Mouse (Mus musculus) heart, embryonic 12.5 days (tissue): ENCODE data around the gene Mrgprf. TPM values are rescaled to one million over a fixed set of nuclear protein-coding genes. Genes with fewer than 3 reads are reported as not detected.

Experiments
- ATAC-seq: fragments of 200-750 bp; cut with Nextera tagmentation; 2 replicates; pipeline ENCODE4 v1.8.0; 2017; ENCODE audit warnings: moderate TSS enrichment, moderate library complexity; ENCODE audit not compliant: insufficient number of reproducible peaks, low FRiP score
- H3K27ac ChIP-seq: fragments of 300-500 bp; sonication (generic); 2 replicates; pipeline ENCODE4 v1.5.1; 2016; ENCODE audit warnings: mild to moderate bottlenecking, moderate library complexity; ENCODE audit not compliant: poor library complexity, severe bottlenecking
- H3K27me3 ChIP-seq: fragments of 300-500 bp; sonication (generic); replicated peaks from 2 replicates; pipeline ENCODE4 v1.6.1; 2016; ENCODE audit warnings: mild to moderate bottlenecking, moderate library complexity
- H3K36me3 ChIP-seq: fragments of 300-500 bp; sonication (generic); 2 replicates; pipeline ENCODE4 v1.6.1; 2016; ENCODE audit warnings: mild to moderate bottlenecking, moderate library complexity
- H3K4me1 ChIP-seq: fragments of 300-500 bp; sonication (generic); replicated peaks from 2 replicates; pipeline ENCODE4 v1.6.1; 2016; ENCODE audit warnings: mild to moderate bottlenecking
- H3K4me2 ChIP-seq: fragments of 300-500 bp; sonication (generic); 2 replicates; pipeline ENCODE4 v1.6.1; 2016; ENCODE audit warnings: mild to moderate bottlenecking, moderate library complexity
- H3K4me3 ChIP-seq: fragments of 300-500 bp; sonication (generic); 2 replicates; pipeline ENCODE4 v1.5.1; 2016; ENCODE audit warnings: mild to moderate bottlenecking
- H3K9ac ChIP-seq: fragments of 300-500 bp; sonication (generic); 2 replicates; pipeline ENCODE4 v1.6.1; 2016; ENCODE audit warnings: mild to moderate bottlenecking, moderate library complexity
- H3K9me3 ChIP-seq: fragments of 300-500 bp; sonication (generic); replicated peaks from 2 replicates; pipeline ENCODE4 v1.6.1; 2016; ENCODE audit warnings: mild to moderate bottlenecking, moderate library complexity
- WGBS: fragments of 180-500 bp; shearing (Covaris S2); methylation state at CpG from one replicate; pipeline ENCODE4 v1.1.7; 2016; 5-methylcytosine and 5-hydroxymethylcytosine counted together
- polyA plus RNA-seq: library from polyadenylated mRNA; unstranded; fragments of >200 nt; fragmentation: Nextera tagmentation; extraction: Ambion mirVana; gene quantifications from 2 replicates; pipeline ENCODE4 v1.2.1, GENCODE M21; 2016

Mrgprf gene
- 0.13 and 0.26 TPM in 2 replicates for polyA plus RNA-seq

GRCm38 (mm10) chr7:145300321-145301007, at the start of gene Mrgprf:
Gene Mrgprf, plus strand, starts transcription at chr7:145300828.
- no peaks in the 10 kb centered on the region for H3K36me3 ChIP-seq
- H3K4me2 ChIP-seq, result no peak within 1 kb of the TSS
- H3K27ac ChIP-seq, result no peak within 1 kb of the TSS
- H3K4me1 ChIP-seq, result peaks cover 5% of the 10 kb centered on the region
- no peak within 1 kb of the TSS for H3K4me3 ChIP-seq
- no peaks in the 10 kb centered on the region for H3K9me3 ChIP-seq
- no peak for ATAC-seq
- 28% methylated on average over 13 of the region's 13 CpGs for WGBS
- H3K27me3 ChIP-seq, result 0 out of 2 replicates have a peak, but pooled peaks cover 8% of the 10 kb centered on the region
- no peak within 1 kb of the TSS for H3K9ac ChIP-seq

- Histone ChIP-seq H3K27me3 (no peaks in the 10 kb centered on the region), H3K36me3 (peaks cover 26% of the 10 kb centered on the region), H3K9me3 (no peaks in the 10 kb centered on the region), H3K27ac (no peak overlapping the region), H3K4me1 (peaks cover 8% of the 10 kb centered on the region), H3K4me3 (no peak overlapping the region), H3K9ac (0 out of 2 replicates have a peak overlapping the region, but pooled peaks have one; percentile 38), H3K4me2 (no peak overlapping the region)
- ATAC-seq, result peak; percentile 43; the same call in 1 of the 2 replicates
- 24% methylated on average over 8 of the region's 8 CpGs for WGBS
Measured at GRCm38 (mm10) chr7:145252715-145253476, 47.7 kb upstream of the Mrgprf start.

GRCm38 (mm10) chr7:145253986-145254630, 46.5 kb upstream of the Mrgprf start:
- ATAC-seq, result no peak
- no peaks in the 10 kb centered on the region for H3K9me3 ChIP-seq
- H3K36me3 ChIP-seq, result peaks cover 33% of the 10 kb centered on the region
- H3K4me2 ChIP-seq, result no peak overlapping the region
- no peak overlapping the region for H3K27ac ChIP-seq
- peaks cover 5% of the 10 kb centered on the region for H3K4me1 ChIP-seq
- H3K27me3 ChIP-seq, result no peaks in the 10 kb centered on the region
- WGBS, result 52% methylated on average over 3 of the region's 3 CpGs
- H3K4me3 ChIP-seq, result no peak overlapping the region
- no peak overlapping the region for H3K9ac ChIP-seq

- H3K4me1 ChIP-seq, result peaks cover 4% of the 10 kb centered on the region
- ATAC-seq, result no peak
- no peak overlapping the region for H3K4me3 ChIP-seq
- H3K4me2 ChIP-seq, result no peak overlapping the region
- peaks cover 45% of the 10 kb centered on the region for H3K36me3 ChIP-seq
- 89% methylated on average over 1 of the region's 1 CpGs for WGBS
- H3K27ac ChIP-seq, result no peak overlapping the region
- H3K27me3 ChIP-seq, result no peaks in the 10 kb centered on the region
- H3K9ac ChIP-seq, result no peak overlapping the region
- H3K9me3 ChIP-seq, result no peaks in the 10 kb centered on the region
Measured at GRCm38 (mm10) chr7:145256092-145256491, 44.5 kb upstream of the Mrgprf start.

- no peaks in the 10 kb centered on the region for H3K9me3 ChIP-seq
- H3K9ac ChIP-seq, result no peak overlapping the region
- no peaks in the 10 kb centered on the region for H3K27me3 ChIP-seq
- ATAC-seq, result no peak
- no peak overlapping the region for H3K4me2 ChIP-seq
- H3K4me1 ChIP-seq, result peaks cover 19% of the 10 kb centered on the region
- WGBS, result 60% methylated on average over 9 of the region's 9 CpGs
- no peak overlapping the region for H3K4me3 ChIP-seq
- H3K27ac ChIP-seq, result no peak overlapping the region
- peaks cover 64% of the 10 kb centered on the region for H3K36me3 ChIP-seq
Measured at GRCm38 (mm10) chr7:145264202-145264601, 36.4 kb upstream of the Mrgprf start.

- peaks cover 70% of the 10 kb centered on the region for H3K36me3 ChIP-seq
- no peak for ATAC-seq
Measured at GRCm38 (mm10) chr7:145266011-145266410, 34.6 kb upstream of the Mrgprf start.

GRCm38 (mm10) chr7:145268890-145269289, 31.7 kb upstream of the Mrgprf start:
- Histone ChIP-seq H3K27me3 (no peaks in the 10 kb centered on the region), H3K4me2 (no peak overlapping the region), H3K4me3 (no peak overlapping the region), H3K4me1 (peaks cover 22% of the 10 kb centered on the region), H3K9ac (no peak overlapping the region), H3K27ac (no peak overlapping the region), H3K9me3 (no peaks in the 10 kb centered on the region; the same call in 1 of the 2 replicates), H3K36me3 (peaks cover 85% of the 10 kb centered on the region)
- ATAC-seq, result no peak
- WGBS, result 84% methylated on average over 7 of the region's 7 CpGs

More at GRCm38 (mm10) chr7:145266011-145266410, 34.6 kb upstream of the Mrgprf start:
- Histone ChIP-seq H3K4me2 (no peak overlapping the region), H3K9ac (no peak overlapping the region), H3K27me3 (no peaks in the 10 kb centered on the region), H3K27ac (no peak overlapping the region), H3K9me3 (no peaks in the 10 kb centered on the region), H3K4me3 (no peak overlapping the region), H3K4me1 (peaks cover 23% of the 10 kb centered on the region)
- 73% methylated on average over 2 of the region's 2 CpGs for WGBS

GRCm38 (mm10) chr7:145270955-145271354, 29.7 kb upstream of the Mrgprf start:
- no peaks in the 10 kb centered on the region; the same call in 1 of the 2 replicates for H3K9me3 ChIP-seq
- H3K9ac ChIP-seq, result no peak overlapping the region
- H3K27ac ChIP-seq, result no peak overlapping the region
- H3K4me1 ChIP-seq, result 0 out of 2 replicates have a peak, but pooled peaks cover 4% of the 10 kb centered on the region
- no peaks in the 10 kb centered on the region for H3K27me3 ChIP-seq
- H3K36me3 ChIP-seq, result peaks cover 95% of the 10 kb centered on the region
- H3K4me3 ChIP-seq, result no peak overlapping the region
- 79% methylated on average over 5 of the region's 5 CpGs for WGBS
- no peak overlapping the region for H3K4me2 ChIP-seq
- no peak for ATAC-seq

GRCm38 (mm10) chr7:145275488-145275887, 25.1 kb upstream of the Mrgprf start:
- no peak overlapping the region for H3K27ac ChIP-seq
- no peaks in the 10 kb centered on the region; the same call in 1 of the 2 replicates for H3K9me3 ChIP-seq
- no peak overlapping the region for H3K9ac ChIP-seq
- WGBS, result 81% methylated on average over 3 of the region's 3 CpGs
- no peak overlapping the region for H3K4me2 ChIP-seq
- 0 out of 2 replicates have a peak, but pooled peaks cover 2% of the 10 kb centered on the region for H3K4me1 ChIP-seq
- no peaks in the 10 kb centered on the region for H3K27me3 ChIP-seq
- H3K36me3 ChIP-seq, result peaks cover 93% of the 10 kb centered on the region
- no peak for ATAC-seq
- H3K4me3 ChIP-seq, result no peak overlapping the region

- H3K27me3 ChIP-seq, result no peaks in the 10 kb centered on the region
- no peak overlapping the region for H3K4me3 ChIP-seq
- H3K36me3 ChIP-seq, result peaks cover 37% of the 10 kb centered on the region
- ATAC-seq, result no peak
- H3K9ac ChIP-seq, result no peak overlapping the region
- no peak overlapping the region for H3K4me2 ChIP-seq
- H3K27ac ChIP-seq, result no peak overlapping the region
- WGBS, result 87% methylated on average over 4 of the region's 4 CpGs
- H3K4me1 ChIP-seq, result peaks cover 16% of the 10 kb centered on the region
- H3K9me3 ChIP-seq, result no peaks in the 10 kb centered on the region
Measured at GRCm38 (mm10) chr7:145281396-145281795, 19.2 kb upstream of the Mrgprf start.

GRCm38 (mm10) chr7:145283041-145283440, 17.6 kb upstream of the Mrgprf start:
- 43% methylated on average over 4 of the region's 4 CpGs for WGBS
- H3K36me3 ChIP-seq, result peaks cover 22% of the 10 kb centered on the region
- peak overlapping the region; percentile 63 for H3K4me3 ChIP-seq
- no peaks in the 10 kb centered on the region for H3K9me3 ChIP-seq
- H3K4me2 ChIP-seq, result peak overlapping the region; percentile 82
- peaks cover 16% of the 10 kb centered on the region for H3K4me1 ChIP-seq
- H3K27me3 ChIP-seq, result no peaks in the 10 kb centered on the region
- no peak for ATAC-seq
- H3K27ac ChIP-seq, result no peak overlapping the region
- H3K9ac ChIP-seq, result peak overlapping the region; percentile 78
